Mouse (Mus musculus): ENCODE data around the gene Ap2a2. TPM values are rescaled to one million over a fixed set of nuclear protein-coding genes. Genes with fewer than 3 reads are reported as not detected.

Gene Ap2a2
- polyA plus RNA-seq, 1 experiment from 2014 or later: 65.4 TPM

GRCm38 (mm10) chr7:141597563-141597962 lies 35.6 kb downstream of the Ap2a2 start:
- H3K36me3 ChIP-seq: peaks cover 91% of the 10 kb centered on the region
- DNase-seq (no peak), ATAC-seq (ENCODE audit: low read depth) (no peak)
- no peak overlapping the region for H3K4me3 ChIP-seq (replicated peaks)
- no peaks in the 10 kb centered on the region for H3K27me3 ChIP-seq
- no peak overlapping the region for H3K27ac ChIP-seq
- no peak overlapping the region for H3K9ac ChIP-seq
- H3K4me1 ChIP-seq (replicated peaks): peaks cover 19% of the 10 kb centered on the region
- 89% methylated on average over 6 of the region's 6 CpGs for WGBS (ENCODE audit: insufficient replicate concordance)
- no peak overlapping the region for H3K4me2 ChIP-seq
- no peaks in the 10 kb centered on the region for H3K9me3 ChIP-seq (replicated peaks)

DNA sequence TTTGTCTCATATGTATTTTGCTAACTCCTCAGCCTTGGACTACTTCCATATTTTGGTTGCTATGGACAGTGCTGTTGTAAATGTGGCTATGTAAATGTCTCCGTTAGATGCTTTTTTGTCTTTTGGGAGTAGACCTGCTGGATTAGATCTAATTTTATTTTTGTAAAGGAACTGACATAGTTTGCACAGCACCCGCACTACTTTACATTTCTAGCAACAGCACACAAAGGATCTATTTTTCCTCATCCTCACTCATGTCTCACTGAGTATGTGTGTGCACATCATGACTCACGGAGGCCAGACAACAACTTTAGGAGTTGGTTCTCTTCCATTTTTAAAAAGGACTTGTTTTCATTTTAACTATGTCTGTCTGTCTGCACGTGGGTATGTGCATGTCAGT lies 45.7 kb downstream of the Ap2a2 start:
- Histone ChIP-seq H3K4me2 (no peak overlapping the region), H3K9me3 (replicated peaks) (no peaks in the 10 kb centered on the region), H3K4me3 (replicated peaks) (no peak overlapping the region), H3K36me3 (peaks cover 98% of the 10 kb centered on the region), H3K9ac (no peak overlapping the region), H3K27me3 (no peaks in the 10 kb centered on the region), H3K27ac (no peak overlapping the region), H3K4me1 (replicated peaks) (peaks cover 19% of the 10 kb centered on the region)
- DNase-seq: no peak
- no peak for ATAC-seq (ENCODE audit: low read depth)
- 91% methylated on average over 4 of the region's 4 CpGs for WGBS (ENCODE audit: insufficient replicate concordance)

- no peak overlapping the region for H3K27ac ChIP-seq
- ATAC-seq (ENCODE audit: low read depth): no peak
Observed at GRCm38 (mm10) chr7:141609719-141610514, 47.9 kb downstream of the Ap2a2 start.

GRCm38 (mm10) chr7:141611711-141612370 lies 49.9 kb downstream of the Ap2a2 start:
- Histone ChIP-seq H3K9ac (no peak overlapping the region), H3K27me3 (no peaks in the 10 kb centered on the region), H3K9me3 (replicated peaks) (no peaks in the 10 kb centered on the region), H3K4me2 (no peak overlapping the region), H3K4me3 (replicated peaks) (no peak overlapping the region), H3K4me1 (replicated peaks) (peaks cover 48% of the 10 kb centered on the region), H3K36me3 (peaks cover 99% of the 10 kb centered on the region), H3K27ac (peak overlapping the region; percentile 6; the same call in 1 of the 2 replicates)
- 90% methylated on average over 8 of the region's 8 CpGs for WGBS (ENCODE audit: insufficient replicate concordance)
- ATAC-seq (ENCODE audit: low read depth): no peak
- no peak for DNase-seq

More at GRCm38 (mm10) chr7:141609719-141610514, 47.9 kb downstream of the Ap2a2 start:
- no peak overlapping the region for H3K9ac ChIP-seq
- no peak overlapping the region for H3K4me3 ChIP-seq (replicated peaks)
- no peaks in the 10 kb centered on the region for H3K9me3 ChIP-seq (replicated peaks)
- no peak for DNase-seq
- no peak overlapping the region for H3K4me2 ChIP-seq
- H3K27me3 ChIP-seq: no peaks in the 10 kb centered on the region
- H3K36me3 ChIP-seq: peaks cover 98% of the 10 kb centered on the region
- 82% methylated on average over 11 of the region's 11 CpGs for WGBS (ENCODE audit: insufficient replicate concordance)
- H3K4me1 ChIP-seq (replicated peaks): peaks cover 40% of the 10 kb centered on the region

DNA sequence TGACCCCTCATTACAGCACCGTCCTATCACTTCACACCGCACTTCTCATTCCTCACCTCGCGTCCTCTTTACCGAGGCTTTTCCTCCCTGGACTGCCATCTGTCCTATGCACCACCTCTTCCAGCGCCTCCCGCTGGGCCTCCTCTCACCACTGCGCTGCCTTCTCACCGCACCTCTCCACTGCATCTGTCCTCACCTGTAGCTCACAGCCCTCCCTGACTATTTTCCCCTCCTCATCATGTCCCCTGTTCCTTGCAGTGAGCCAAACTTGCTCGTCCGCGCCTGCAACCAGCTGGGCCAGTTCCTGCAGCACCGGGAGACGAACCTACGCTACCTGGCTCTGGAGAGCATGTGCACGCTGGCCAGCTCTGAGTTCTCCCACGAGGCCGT lies 50.4 kb downstream of the Ap2a2 start:
- peaks cover 99% of the 10 kb centered on the region for H3K36me3 ChIP-seq
- H3K27me3 ChIP-seq: no peaks in the 10 kb centered on the region
- H3K9ac ChIP-seq: no peak overlapping the region
- 91% methylated on average over 18 of the region's 18 CpGs for WGBS (ENCODE audit: insufficient replicate concordance)
- no peaks in the 10 kb centered on the region for H3K9me3 ChIP-seq (replicated peaks)
- ATAC-seq (ENCODE audit: low read depth): no peak
- H3K4me1 ChIP-seq (replicated peaks): peaks cover 48% of the 10 kb centered on the region
- peak overlapping the region; percentile 6; the same call in 1 of the 2 replicates for H3K27ac ChIP-seq
- no peak overlapping the region for H3K4me3 ChIP-seq (replicated peaks)
- no peak overlapping the region for H3K4me2 ChIP-seq
- no peak for DNase-seq

- peaks cover 48% of the 10 kb centered on the region for H3K4me1 ChIP-seq (replicated peaks)
- no peak for ATAC-seq (ENCODE audit: low read depth)
- H3K27me3 ChIP-seq: no peaks in the 10 kb centered on the region
- no peaks in the 10 kb centered on the region for H3K9me3 ChIP-seq (replicated peaks)
- no peak overlapping the region for H3K27ac ChIP-seq
- peaks cover 99% of the 10 kb centered on the region for H3K36me3 ChIP-seq
- H3K4me3 ChIP-seq (replicated peaks): no peak overlapping the region
- 83% methylated on average over 13 of the region's 13 CpGs for WGBS (ENCODE audit: insufficient replicate concordance)
- no peak overlapping the region for H3K9ac ChIP-seq
- H3K4me2 ChIP-seq: no peak overlapping the region
- no peak for DNase-seq
Observed at GRCm38 (mm10) chr7:141612791-141613190, 50.8 kb downstream of the Ap2a2 start.

GRCm38 (mm10) chr7:141614329-141614832 lies 52.4 kb downstream of the Ap2a2 start:
- Histone ChIP-seq H3K4me2 (peak overlapping the region; percentile 23), H3K9ac (0 out of 2 replicates have a peak overlapping the region, but pooled peaks have one; percentile 3), H3K9me3 (replicated peaks) (no peaks in the 10 kb centered on the region), H3K4me3 (replicated peaks) (no peak overlapping the region), H3K4me1 (replicated peaks) (peaks cover 44% of the 10 kb centered on the region), H3K27ac (peak overlapping the region; percentile 70), H3K36me3 (peaks cover 98% of the 10 kb centered on the region), H3K27me3 (no peaks in the 10 kb centered on the region)
- WGBS (ENCODE audit: insufficient replicate concordance): 25% methylated on average over 5 of the region's 5 CpGs
- ATAC-seq (ENCODE audit: low read depth) (peak; percentile 80), DNase-seq (peak; percentile 48)

DNA sequence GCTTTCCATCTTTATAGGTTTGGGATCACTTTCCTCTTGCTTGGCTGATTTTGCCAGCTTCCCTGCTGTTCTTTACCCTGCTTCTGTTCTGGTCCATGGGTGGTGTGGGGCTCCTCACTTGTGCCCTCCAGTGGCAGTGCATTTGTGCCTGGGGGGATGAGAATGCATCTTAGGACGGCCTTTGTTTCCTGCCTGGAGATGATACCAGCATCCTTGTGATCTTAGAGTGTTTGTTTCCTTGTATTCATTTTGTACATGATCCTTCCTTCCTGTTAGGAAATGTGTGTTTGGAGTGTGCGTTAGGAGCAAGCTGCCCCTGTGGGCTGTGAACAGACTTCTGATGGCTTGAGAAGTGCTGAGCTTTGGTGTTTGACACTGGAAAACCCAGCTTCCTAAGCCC lies 62.2 kb downstream of the Ap2a2 start:
- no peaks in the 10 kb centered on the region for H3K9me3 ChIP-seq (replicated peaks)
- 89% methylated on average over 2 of the region's 2 CpGs for WGBS (ENCODE audit: insufficient replicate concordance)
- no peak for DNase-seq
- H3K4me2 ChIP-seq: no peak overlapping the region
- no peak overlapping the region for H3K4me3 ChIP-seq (replicated peaks)
- H3K9ac ChIP-seq: no peak overlapping the region
- H3K4me1 ChIP-seq (replicated peaks): peaks cover 23% of the 10 kb centered on the region
- H3K27ac ChIP-seq: no peak overlapping the region
- ATAC-seq (ENCODE audit: low read depth): no peak
- H3K36me3 ChIP-seq: peaks cover 98% of the 10 kb centered on the region
- H3K27me3 ChIP-seq: no peaks in the 10 kb centered on the region

- Histone ChIP-seq H3K9me3 (replicated peaks) (no peaks in the 10 kb centered on the region), H3K4me3 (replicated peaks) (no peak overlapping the region), H3K4me2 (no peak overlapping the region), H3K27ac (no peak overlapping the region), H3K9ac (no peak overlapping the region), H3K36me3 (peaks cover 98% of the 10 kb centered on the region), H3K27me3 (no peaks in the 10 kb centered on the region), H3K4me1 (replicated peaks) (peaks cover 23% of the 10 kb centered on the region)
- no peak for DNase-seq
- WGBS (ENCODE audit: insufficient replicate concordance): 86% methylated on average over 6 of the region's 6 CpGs
- ATAC-seq (ENCODE audit: low read depth): no peak
Observed at GRCm38 (mm10) chr7:141625120-141625810, 63.3 kb downstream of the Ap2a2 start.

DNA sequence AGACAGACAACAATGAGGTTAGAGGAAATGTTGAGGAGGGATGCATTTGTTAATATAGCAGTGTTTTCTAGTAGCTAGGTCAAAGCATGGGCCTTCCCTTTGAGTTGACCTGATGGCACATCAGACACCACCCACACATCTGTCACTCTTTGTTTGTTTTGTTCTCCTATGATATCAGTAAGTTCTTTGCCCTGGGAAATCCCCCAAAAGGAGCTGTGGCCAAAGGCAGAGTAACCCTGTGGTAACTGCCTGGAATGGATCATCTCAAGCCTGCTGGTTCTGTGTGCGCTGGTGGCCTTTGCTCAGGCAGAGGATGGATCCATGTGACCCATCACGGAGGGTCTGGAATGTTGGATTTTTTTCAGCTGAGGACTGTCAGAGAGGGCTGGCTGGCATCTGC lies 66.0 kb downstream of the Ap2a2 start:
- H3K27me3 ChIP-seq: no peaks in the 10 kb centered on the region
- H3K27ac ChIP-seq: peak overlapping the region; percentile 36; the same call in 1 of the 2 replicates
- WGBS (ENCODE audit: insufficient replicate concordance): 75% methylated on average over 2 of the region's 2 CpGs
- peak; percentile 37; the same call in 1 of the 2 replicates for ATAC-seq (ENCODE audit: low read depth)
- H3K4me2 ChIP-seq: no peak overlapping the region
- peaks cover 23% of the 10 kb centered on the region for H3K4me1 ChIP-seq (replicated peaks)
- H3K9me3 ChIP-seq (replicated peaks): no peaks in the 10 kb centered on the region
- H3K9ac ChIP-seq: no peak overlapping the region
- H3K36me3 ChIP-seq: peaks cover 98% of the 10 kb centered on the region
- no peak overlapping the region for H3K4me3 ChIP-seq (replicated peaks)
- DNase-seq: no peak

DNA sequence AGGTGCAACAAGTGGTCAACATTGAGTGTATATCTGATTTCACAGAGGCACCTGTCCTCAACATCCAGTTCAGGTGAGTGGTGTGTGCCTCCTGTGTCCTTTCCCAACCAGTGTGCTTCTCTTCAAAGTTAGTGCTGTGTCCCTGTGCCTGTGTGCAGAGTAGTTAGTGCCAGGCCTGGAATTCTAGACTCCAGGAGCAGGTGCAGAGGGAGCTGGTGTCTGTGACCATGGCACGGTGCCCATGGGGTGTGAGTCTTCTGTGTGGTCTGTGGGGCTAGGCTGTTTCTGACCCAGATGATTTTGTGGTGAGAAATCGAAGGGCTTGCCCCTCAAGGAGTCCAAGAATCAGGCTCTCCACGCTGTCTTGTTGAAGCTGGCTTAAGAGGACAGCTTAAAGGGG lies 67.3 kb downstream of the Ap2a2 start:
- H3K4me2 ChIP-seq: no peak overlapping the region
- peaks cover 20% of the 10 kb centered on the region for H3K4me1 ChIP-seq (replicated peaks)
- H3K4me3 ChIP-seq (replicated peaks): no peak overlapping the region
- no peak overlapping the region for H3K27ac ChIP-seq
- 89% methylated on average over 3 of the region's 3 CpGs for WGBS (ENCODE audit: insufficient replicate concordance)
- DNase-seq: no peak
- no peak for ATAC-seq (ENCODE audit: low read depth)
- no peaks in the 10 kb centered on the region for H3K27me3 ChIP-seq
- H3K9me3 ChIP-seq (replicated peaks): no peaks in the 10 kb centered on the region
- H3K9ac ChIP-seq: no peak overlapping the region
- peaks cover 98% of the 10 kb centered on the region for H3K36me3 ChIP-seq

All from liver, embryonic 13.5 days (tissue).